Mouse (Mus musculus) gastrocnemius, postnatal 4 days (tissue): Measurements from ENCODE around the gene Gprin1. TPM values are rescaled to one million over a fixed set of nuclear protein-coding genes. Genes with fewer than 3 reads are reported as not detected.

Experiments
- DNase-seq, 2 experiments: peaks; one replicate each; pipeline ENCODE4 v3.0.0; 2021 to 2022; ENCODE audit warnings: low spot score in 2 of 2, mixed read lengths in 2 of 2
- total RNA-seq, 2 experiments: library from RNA; stranded (reverse); gene quantifications; 2 replicates each; pipeline ENCODE4 v1.2.3; 2021

Gene Gprin1
- total RNA-seq, 2 experiments from 2014 or later, result 0.76 to 0.78 TPM

DNA sequence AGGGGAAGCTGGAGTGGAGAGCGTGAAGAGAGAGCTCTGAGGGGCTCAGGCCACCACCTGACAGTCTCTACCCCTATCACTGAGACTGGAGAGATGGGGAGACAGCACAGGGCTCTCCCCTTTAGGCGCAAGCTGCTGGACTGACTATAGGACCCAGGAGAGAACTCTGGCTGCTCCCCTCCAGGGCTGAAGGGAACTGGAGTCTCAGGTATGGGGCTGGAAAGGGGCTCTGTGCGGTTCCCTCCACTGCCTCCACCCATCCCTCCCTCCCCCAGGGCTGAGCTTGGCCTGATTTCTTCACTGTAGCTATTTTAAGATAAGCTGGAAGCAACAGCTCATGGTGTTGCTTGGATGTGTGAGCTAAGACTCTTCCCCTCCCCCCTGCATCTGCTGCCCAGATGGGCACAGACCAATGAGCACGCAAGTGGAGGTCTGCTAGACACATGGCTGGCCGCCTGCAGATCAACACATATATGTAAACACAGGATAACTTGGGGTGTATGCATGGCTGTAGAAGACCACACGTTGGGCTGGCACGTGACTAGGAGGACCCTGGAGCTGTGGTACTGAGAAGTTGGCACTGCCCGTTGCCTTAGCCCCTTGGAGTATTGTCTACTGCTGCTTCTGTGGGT lies 10.6 kb upstream of the Gprin1 start:
- no peak for DNase-seq

DNA sequence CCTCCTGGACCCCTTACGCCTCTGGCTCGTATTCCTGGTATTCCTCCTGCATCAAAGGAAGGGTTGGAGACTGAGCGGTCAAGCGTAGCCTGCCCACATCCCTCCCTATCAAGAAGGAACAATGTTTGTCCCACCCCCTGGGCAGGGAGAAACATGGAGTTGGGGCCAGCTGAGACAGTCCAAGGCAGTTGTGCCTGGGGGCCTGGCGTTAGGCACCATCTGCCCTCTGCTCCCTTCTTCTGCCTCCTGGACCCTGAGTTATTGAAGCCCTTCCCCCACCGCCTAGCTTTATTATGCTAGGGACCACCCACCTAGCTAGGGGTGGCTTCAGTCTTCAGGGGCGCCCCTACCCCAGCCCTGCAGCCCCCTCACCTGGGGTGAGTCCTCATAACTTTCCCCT lies 9.8 kb upstream of the Gprin1 start:
- DNase-seq, result no peak

DNA sequence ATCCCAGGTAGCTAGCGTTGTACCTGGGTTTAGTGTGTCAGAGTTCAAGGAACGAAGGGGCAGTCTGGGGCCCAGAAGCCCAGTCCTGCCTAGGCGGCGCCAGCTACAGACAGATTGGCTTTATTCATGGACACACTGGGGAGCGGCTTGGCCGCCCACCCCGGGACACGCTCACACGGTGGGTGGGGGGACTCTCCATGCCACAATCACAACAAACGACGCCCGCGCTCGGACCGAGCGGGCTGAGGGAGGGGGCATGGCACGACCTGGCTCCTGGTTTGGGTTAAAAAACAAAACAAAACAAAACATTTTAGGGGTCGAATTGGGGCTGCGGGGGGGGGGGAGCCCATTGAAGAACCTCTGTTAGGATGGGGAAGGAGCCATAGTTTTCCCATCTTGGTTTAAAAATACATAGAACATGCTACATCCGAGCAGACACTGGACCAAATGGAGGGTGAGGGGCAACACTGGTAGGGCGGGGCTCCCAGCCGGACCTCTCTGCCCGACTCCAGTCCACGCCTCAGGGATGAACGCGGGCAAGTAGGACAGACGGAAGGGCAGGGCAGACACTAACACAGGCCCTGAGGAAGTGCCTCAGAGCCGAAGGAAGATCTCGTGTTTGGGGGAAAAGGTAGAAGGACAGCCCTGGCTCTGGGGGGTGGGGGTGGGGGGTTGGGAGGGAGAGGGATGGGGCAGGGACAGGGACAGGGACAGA lies 9.2 kb upstream of the Gprin1 start:
- DNase-seq, result no peak

DNA sequence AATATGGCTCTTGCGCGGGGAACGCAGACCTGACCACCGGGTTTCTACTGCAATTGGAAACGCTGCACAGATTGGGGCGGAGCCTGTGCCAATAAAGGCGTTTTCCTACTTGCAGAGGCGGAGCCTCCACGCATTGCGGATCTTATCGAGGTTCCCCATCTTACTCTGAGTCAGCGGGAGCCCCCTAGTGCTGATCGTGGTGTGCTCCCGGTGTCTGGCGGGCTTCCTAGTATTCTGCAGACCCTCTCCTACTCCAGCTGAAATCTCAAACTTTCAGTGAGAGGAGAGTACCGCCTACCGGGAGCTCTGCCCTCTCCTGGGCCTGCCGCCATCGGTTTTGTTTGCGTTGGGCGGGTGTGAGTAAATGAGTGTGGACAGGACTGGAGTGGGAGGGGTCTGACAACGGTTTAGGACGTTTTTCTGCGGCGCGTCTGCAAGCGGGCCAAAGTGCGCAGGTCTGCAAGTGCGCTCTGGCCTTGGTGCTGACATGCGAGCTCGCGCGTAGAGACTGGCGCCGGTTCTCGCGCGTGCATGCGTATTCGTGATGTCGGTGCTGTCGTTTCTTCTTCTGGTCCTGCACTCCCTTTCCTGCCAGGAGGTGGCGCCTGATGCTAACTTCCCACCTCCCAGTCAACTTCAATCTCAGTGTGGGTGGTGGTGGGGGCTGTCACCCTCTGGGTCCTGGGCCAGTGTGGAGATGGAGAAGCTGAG lies 8.5 kb upstream of the Gprin1 start:
- DNase-seq, result peak; percentile 56 to 80

DNA sequence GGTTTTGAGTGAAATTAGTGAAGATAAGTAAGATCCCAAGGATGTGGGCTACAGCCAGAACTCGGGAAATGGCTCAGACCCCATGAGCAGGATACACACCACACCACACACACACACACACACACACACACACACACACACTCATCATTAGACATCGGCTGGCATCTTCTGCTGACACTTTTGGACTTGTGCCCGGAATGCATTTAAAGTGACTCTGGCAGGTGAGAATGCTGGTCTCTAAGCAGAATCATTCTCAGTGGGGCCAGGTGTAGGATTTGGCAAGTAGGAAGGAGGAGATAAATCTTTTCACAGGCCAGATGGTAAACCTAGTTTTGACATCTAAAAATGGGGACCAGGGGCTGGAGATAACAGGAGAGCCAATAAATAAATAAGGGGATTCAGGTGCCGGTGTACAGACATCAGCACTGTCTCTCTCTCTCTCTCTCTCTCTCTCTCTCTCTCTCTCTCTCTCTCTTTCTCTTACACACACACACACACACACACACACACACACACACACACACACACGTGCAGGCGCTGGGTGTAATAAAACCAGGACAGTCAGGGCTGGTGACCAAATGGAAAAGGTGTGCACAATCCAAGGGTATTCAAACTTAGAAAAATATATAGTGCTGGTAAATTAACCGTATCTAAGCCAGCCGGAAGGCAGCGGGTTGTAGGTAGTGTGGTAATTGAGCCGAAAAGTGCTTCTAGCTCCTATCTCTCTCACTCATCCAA lies 7.6 kb upstream of the Gprin1 start:
- DNase-seq, result no peak

DNA sequence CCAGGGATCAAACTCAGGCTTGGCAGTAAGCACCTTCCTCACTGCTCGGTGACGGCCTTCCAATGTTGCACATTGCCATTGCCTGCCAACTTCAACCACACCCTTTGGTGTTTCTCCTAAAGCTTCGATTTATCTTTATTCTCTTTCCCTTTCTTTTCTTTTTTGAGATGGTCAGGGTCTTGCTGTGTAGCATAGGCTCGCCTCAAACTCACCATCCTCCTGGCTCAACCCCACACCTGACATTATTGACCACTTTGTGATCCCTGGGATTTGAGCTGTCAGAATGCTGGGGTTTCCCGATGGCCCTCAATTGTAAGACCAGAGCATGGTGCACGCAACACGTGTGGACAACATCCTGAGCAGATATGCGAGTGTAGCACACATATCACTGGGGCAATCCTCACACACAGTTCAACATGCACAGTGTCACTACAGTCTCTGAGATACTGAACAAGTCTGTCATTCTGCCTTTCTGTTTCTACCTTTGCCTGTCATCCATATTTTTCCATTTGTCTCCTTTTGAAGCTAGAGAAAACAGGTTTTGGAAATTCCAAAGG lies 6.6 kb upstream of the Gprin1 start:
- no peak for DNase-seq

DNA sequence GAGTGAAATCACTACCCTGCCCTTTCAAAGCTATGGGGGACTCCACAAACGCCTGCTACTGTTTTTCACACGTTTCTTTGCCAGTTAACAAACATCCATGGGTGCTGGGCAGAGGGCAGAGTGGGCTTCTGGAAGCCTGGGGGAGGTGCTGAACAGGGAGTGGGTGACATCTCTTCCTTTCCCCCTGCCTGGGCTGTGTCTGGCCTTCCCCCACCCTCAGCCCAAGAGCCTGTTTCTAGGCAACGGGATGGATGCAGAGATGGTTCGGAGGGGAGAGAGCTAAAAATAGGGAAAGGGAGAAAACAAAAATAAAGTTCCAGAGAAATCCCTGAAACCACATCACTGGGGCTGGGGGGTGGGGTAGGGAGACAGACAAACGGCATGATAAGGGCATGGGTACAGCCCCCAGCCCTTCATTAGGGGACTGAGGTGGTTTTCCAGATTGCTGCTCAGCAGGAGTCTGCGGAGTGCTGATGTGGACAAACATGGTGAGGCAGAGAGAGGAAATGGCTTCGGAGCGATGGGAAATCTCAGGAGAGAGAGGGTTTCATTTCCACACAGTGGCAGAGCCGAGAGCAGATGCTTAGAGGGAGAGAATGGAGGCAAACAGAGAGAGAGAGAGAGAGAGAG lies 5.6 kb upstream of the Gprin1 start:
- no peak for DNase-seq

DNA sequence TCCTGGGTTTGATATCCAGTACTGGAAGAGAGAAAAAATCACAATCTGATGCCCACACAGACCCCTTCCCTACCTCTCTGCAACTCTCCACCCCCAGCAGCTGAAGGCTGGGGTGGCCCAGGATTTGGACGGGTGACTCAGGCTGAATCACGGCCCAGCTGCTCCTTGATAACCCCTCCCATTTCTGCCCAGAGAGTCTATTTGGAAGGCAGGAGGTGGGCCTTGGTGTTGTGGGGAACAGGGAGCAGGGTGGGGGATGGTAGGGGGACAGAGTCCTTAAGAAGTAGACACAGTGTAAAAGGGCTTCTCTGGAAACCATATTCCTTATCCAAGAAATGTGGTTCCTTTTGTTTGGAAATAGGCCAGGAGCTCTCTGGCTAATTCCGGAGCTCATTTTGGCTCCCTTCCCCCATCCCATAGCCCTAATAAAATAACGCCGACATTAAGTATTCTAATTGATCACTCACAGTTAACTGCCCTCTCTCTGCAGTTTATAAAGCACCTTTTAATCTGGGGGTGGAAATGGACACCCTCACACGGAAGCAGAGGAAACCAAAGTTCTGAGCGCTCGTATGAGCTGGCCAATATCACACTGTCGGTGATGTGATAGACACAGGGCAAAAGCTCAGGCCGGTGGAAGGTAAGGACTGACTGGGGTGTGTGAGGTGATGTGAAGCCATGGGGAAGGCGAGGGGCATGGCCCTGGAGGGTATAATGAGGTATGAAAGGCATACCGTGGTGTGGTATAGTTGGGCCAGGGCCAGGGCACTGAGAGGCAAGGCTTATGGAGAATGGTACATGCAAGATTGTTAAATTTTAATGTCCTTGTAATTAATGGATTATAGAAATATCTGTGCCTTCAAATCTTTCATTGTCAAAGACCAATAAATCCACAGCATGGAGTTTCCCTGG lies 4.8 kb upstream of the Gprin1 start:
- no peak for DNase-seq

DNA sequence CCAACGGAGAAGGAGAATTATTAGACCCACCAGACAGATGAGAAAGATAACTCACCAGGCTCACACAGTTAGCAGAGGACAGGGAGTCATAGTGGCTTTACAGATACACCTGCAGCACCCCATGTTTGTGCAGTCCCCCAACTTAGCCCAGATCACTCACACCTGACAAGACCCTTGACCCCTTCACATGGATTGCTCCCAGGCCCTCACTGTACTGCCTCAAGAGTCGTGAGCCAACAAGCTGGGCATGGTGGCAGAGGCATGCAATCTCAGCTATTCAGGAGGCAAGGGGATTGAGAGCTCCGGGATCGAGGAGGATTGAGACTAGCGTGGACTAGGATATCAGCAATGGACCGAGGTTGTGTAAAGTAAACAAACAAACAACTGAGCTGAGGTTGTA lies 4.1 kb upstream of the Gprin1 start:
- DNase-seq, result no peak

DNA sequence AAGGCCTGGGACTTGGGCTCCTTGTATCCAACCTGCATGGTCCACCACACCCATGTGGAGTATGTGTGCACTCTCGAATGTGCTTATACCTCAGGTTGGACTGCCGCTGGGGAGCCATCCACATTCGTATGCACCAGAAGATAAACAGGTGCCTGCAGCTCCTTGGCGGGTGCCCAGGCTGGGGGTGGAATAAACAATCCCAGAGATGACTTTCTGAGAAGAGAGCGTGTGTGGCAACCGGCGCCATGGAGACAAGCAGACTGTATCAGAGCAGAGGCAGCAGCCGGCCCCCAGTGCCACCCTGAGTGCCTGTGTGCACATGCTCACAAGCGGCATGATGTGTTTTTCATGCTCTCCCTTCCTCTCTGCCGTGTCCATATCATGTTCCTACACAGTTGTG lies 3.0 kb upstream of the Gprin1 start:
- DNase-seq, result no peak

DNA sequence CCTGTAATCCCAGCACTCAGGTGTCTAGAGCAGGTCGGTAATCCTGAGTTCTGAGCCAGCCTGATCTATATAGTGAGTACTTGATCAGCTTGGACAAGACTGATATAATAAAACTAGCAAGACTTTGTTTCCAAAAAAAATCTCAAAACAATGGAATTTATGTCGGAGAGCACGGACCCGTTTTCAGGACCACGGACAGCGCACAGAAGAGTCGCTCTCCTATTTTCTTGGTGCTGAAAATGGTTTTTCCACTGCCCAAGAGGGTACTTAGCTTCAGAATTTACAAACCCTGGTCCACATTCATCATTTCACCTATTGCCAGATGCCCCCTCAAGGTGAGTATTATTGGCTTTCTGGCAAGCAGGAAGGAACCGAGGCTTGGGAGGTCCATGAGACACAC lies 1.0 kb upstream of the Gprin1 start:
- DNase-seq, result peak in 1 of 2 experiments; percentile 40

DNA sequence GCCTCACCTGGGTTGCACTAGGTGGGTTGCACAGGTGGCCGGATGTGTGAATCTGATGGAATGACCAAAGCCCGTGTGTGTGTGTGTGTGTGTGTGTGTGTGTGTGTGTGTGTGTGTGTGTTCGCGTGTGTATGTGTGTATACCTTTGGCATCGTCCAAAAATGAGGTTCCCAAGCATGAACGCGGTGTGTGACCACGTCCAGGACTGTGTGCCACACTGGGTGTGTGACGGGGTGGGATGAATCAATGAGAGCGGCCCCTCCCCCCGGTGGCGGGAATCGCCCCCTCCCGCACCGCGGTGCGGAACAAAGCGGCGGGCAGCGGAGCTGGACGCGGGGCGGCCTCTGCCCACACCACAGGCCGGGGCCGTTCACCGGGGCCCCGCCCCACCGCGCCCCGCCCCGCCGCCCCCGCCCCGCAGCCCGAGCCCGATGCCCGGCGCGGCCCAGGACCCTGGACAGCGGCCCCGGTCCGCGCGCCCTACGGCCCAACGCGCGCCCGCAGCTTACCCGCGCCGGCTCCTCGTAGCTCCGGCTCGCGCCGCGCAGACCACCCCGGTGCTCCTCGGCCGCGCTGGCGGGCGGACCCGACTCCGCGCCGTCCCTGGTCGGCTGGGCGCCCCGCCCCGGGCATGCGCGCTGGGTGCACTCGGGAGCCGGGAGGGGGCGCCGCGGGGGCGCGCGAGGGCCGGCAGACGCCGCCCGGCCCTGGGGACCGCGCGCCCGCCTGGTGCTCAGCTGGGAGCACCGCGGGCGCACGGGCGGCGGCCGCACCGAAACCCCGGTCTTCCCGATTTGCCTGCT lies 412 bp downstream of the Gprin1 start:
- peak in 1 of 2 experiments; percentile 57 for DNase-seq

DNA sequence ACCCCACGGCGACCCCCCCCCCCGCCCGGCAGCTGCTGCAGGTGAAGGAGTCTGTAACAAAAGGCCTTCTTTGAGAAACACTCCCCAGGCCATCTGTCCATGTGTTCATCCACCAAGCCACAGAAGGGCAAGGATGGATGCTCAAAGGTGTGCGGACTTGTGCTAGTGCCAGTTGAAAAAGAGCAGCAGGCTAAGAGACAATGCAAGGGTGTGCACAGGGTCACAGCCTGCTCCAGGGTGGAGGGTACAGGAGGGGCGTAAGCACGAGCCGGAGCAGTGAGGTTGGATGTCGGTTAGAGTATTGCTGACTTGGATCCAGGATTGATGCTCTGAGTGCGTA lies 983 bp downstream of the Gprin1 start:
- no peak for DNase-seq

DNA sequence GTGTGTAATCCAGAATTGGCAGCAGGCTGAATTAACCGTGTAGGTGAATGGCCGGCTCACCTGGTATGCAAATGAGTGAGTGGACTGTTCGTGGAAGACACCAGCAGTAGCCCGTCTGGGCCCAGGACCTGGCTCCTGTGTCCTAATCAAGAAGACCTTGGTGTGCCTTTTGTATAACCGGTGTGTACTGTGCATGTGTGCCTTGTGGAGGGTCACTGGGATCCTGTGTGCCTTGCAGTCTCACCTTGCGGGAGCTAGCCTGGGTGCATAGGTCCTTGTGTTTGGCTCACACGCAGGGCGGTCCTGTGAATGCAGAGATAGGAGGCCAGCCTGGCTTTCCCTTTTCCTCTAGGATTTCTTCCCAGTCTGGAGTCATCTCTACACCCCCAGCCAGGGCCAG lies 1.5 kb downstream of the Gprin1 start:
- no peak for DNase-seq

DNA sequence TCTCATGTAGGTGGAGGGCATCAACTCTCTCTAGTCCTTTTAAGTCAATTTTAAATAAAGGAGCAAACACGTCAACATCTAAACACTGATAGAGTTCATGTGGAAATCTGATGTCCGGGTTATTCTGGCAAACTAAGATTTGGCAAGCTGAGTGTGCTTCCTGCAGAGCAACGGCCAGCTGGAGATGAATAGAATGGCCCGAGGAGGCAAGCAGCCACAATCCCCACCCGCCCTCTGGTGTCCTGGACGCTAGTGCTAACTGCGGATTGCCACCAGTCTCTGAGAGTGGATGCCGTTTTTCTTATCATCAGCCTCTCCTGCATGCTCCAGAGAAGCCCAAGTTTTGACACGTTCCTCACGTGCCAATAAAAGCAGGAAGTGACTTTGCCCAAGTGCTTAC lies 2.8 kb downstream of the Gprin1 start:
- no peak for DNase-seq

DNA sequence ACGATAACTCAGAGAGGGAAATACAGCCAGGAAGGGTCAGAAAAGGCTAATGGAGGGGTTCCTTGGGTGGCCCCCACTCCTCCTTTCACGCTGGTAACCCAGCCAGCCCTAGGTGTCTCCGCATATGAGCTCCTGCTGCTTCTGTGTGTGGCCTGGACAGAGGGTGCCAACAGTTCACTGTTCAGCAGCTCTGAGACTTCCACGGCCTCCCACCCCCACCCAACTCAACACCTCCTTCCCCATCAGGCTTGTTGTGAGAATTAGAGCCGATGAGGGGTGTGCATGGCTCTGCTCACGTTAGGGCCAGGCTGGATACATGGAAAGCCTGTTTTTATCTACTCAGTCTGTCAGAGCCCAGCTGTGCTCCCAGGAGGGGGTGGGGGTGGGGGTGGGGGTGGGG lies 3.6 kb downstream of the Gprin1 start:
- DNase-seq, result no peak

DNA sequence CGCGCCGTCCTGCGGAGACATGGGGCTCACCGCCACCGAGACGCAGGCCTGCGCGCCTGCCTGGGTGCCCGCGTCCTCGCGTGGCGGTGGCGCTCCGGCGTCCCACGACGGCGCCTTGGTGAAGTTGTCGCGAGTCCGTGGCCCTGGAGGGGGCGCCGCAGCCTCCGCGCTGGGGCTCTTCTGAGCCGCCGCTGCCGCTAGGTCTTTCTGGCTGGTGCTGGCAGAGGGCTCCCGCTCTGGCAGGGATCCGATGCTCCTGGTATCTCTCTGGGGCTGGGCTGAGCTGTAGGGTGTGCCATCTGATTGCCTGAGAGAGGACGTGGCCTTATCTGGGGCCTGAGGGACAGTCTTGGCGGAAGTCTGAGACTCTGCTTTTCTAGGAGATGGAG lies 11.5 kb downstream of the Gprin1 start:
- DNase-seq, result no peak

DNA sequence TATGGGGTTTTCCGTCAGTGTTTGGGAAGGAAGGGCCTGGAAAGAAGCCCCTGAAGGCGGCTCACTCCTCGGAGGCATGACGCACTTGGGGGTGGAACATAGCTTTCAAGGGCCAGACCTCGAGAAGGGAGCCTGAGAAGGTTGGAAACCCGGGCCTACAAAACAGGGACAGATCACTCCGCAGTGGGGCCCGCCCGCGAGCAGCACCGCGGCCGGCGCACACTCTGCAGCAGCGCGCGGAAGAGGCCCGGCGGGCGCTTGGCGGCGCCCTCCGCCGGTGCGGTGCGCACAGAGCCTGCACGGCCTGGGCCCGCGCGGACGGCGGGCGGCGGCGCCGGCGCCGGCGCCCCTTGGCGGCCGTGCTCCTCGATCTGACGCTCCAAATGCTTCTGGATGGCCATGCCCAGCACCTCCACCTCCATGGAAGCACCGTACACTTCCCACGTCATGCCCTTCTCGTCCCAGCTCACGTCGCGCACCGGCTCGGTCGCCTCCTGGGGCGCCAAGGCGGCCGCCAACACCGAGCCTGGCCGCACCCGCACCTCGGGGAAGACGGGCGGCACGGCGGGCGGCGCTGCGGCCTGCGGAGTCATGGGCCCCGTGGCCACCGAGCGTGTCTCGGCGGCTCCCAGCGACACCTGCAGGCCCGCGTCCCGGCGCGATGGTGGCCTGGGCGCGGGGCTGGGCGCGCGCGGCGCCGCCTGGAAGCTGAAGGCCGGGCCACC lies 12.0 kb downstream of the Gprin1 start:
- DNase-seq, result no peak

DNA sequence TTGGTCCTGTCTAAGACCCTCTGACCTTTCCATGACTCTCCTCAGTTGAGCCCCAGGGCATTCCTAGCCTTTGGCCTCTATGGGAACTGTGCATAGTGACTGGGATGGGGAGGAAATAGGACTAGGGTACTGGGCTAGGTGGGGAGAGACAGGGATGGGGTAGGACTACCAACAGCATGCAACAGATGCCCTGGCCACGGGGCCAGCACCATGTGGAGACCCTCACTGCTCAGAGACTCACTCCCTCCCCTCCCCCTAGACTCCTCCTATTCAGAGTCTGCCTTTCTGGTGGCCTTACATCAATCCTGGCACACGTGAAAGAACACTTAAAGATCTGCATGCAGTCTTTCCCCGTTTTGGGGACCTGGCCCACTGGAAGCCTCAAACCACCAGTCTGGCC lies 12.7 kb downstream of the Gprin1 start:
- no peak for DNase-seq
